Mouse (Mus musculus) midbrain, embryonic 13.5 days (tissue): ENCODE measurements at regions not wholly inside any gene's neighbourhood (a gene's known extent, or its start where the extent isn't known, plus 50 kb on each side); places are given as distances from the start of the nearest gene placed in this dataset.

ENCODE experiments used
- ATAC-seq: fragments of 200-750 bp; cut with Nextera tagmentation; 2 replicates; pipeline ENCODE4 v1.8.0; 2017; ENCODE audit warnings: mild to moderate bottlenecking, moderate TSS enrichment, moderate library complexity
- H3K27ac ChIP-seq: fragments of 300-500 bp; sonication (generic); 2 replicates; pipeline ENCODE4 v1.5.1; 2015; ENCODE audit warnings: inconsistent platforms, mild to moderate bottlenecking, moderate library complexity
- H3K27me3 ChIP-seq: fragments of 300-500 bp; sonication (generic); 2 replicates; pipeline ENCODE4 v1.6.1; 2015; ENCODE audit warnings: mild to moderate bottlenecking, inconsistent platforms
- H3K36me3 ChIP-seq: fragments of 300-500 bp; sonication (generic); 2 replicates; pipeline ENCODE4 v1.6.1; 2015; ENCODE audit warnings: mild to moderate bottlenecking, inconsistent platforms
- H3K4me1 ChIP-seq: fragments of 300-500 bp; sonication (generic); replicated peaks from 2 replicates; pipeline ENCODE4 v1.6.1; 2015; ENCODE audit warnings: inconsistent platforms
- H3K4me2 ChIP-seq: fragments of 300-500 bp; sonication (generic); replicated peaks from 2 replicates; pipeline ENCODE4 v1.6.1; 2015; ENCODE audit warnings: moderate library complexity, mild to moderate bottlenecking, inconsistent platforms
- H3K4me3 ChIP-seq: fragments of 300-500 bp; sonication (generic); replicated peaks from 2 replicates; pipeline ENCODE4 v1.5.1; 2015; ENCODE audit warnings: mild to moderate bottlenecking, inconsistent platforms
- H3K9ac ChIP-seq: fragments of 300-500 bp; sonication (generic); replicated peaks from 2 replicates; pipeline ENCODE4 v1.6.1; 2015; ENCODE audit warnings: mild to moderate bottlenecking, inconsistent platforms
- H3K9me3 ChIP-seq: fragments of 300-500 bp; sonication (generic); 2 replicates; pipeline ENCODE4 v1.6.1; 2016; ENCODE audit warnings: mild to moderate bottlenecking, inconsistent platforms
- WGBS: fragments of 180-500 bp; shearing (Covaris S2); methylation state at CpG from one replicate; pipeline ENCODE4 v1.1.7; 2015; 5-methylcytosine and 5-hydroxymethylcytosine counted together

- Histone ChIP-seq H3K4me2 (no peak overlapping the region), H3K27ac (no peak overlapping the region), H3K9me3 (0 out of 2 replicates have a peak, but pooled peaks cover 2% of the 10 kb centered on the region), H3K9ac (no peak overlapping the region), H3K4me1 (no peaks in the 10 kb centered on the region), H3K27me3 (no peaks in the 10 kb centered on the region), H3K4me3 (no peak overlapping the region), H3K36me3 (no peaks in the 10 kb centered on the region)
- ATAC-seq: no peak
- WGBS: 86% methylated on average over 3 of the region's 3 CpGs
These were observed 116.2 kb downstream of the Rpl36a-ps1 start for GRCm38 (mm10) chr14:98877956-98878355.

- H3K36me3 ChIP-seq: no peaks in the 10 kb centered on the region
- H3K4me2 ChIP-seq: no peak overlapping the region
- no peaks in the 10 kb centered on the region for H3K4me1 ChIP-seq
- H3K9me3 ChIP-seq: no peaks in the 10 kb centered on the region
- H3K27me3 ChIP-seq: no peaks in the 10 kb centered on the region
- H3K27ac ChIP-seq: no peak overlapping the region
- ATAC-seq: no peak
- H3K4me3 ChIP-seq: no peak overlapping the region
- 83% methylated on average over 9 of the region's 9 CpGs for WGBS
- H3K9ac ChIP-seq: no peak overlapping the region
These were observed 120.7 kb downstream of the Rpl36a-ps1 start for GRCm38 (mm10) chr14:98873446-98873845.

- Histone ChIP-seq H3K9me3 (no peaks in the 10 kb centered on the region), H3K4me1 (0 out of 2 replicates have a peak, but pooled peaks cover 2% of the 10 kb centered on the region), H3K4me3 (no peak overlapping the region), H3K4me2 (no peak overlapping the region), H3K27ac (no peak overlapping the region), H3K9ac (no peak overlapping the region), H3K36me3 (no peaks in the 10 kb centered on the region), H3K27me3 (no peaks in the 10 kb centered on the region)
- no peak for ATAC-seq
- WGBS: 88% methylated on average over 6 of the region's 6 CpGs
These were observed 124.2 kb downstream of the Rpl36a-ps1 start for GRCm38 (mm10) chr14:98869888-98870287.

- no peak overlapping the region for H3K9ac ChIP-seq
- H3K4me2 ChIP-seq: no peak overlapping the region
- H3K27me3 ChIP-seq: peaks cover 3% of the 10 kb centered on the region; the same call in 1 of the 2 replicates
- H3K36me3 ChIP-seq: no peaks in the 10 kb centered on the region
- H3K9me3 ChIP-seq: no peaks in the 10 kb centered on the region
- peaks cover 5% of the 10 kb centered on the region; the same call in 1 of the 2 replicates for H3K4me1 ChIP-seq
- no peak overlapping the region for H3K4me3 ChIP-seq
- no peak for ATAC-seq
- H3K27ac ChIP-seq: no peak overlapping the region
These were observed 127.2 kb downstream of the Rpl36a-ps1 start for GRCm38 (mm10) chr14:98866880-98867279.

- WGBS: 86% methylated on average over 6 of the region's 6 CpGs
These were observed 130.1 kb downstream of the Rpl36a-ps1 start for GRCm38 (mm10) chr14:98864001-98864400.

GRCm38 (mm10) chr14:98863598-98863997 lies 130.5 kb downstream of the Rpl36a-ps1 start:
- no peak overlapping the region for H3K4me2 ChIP-seq
- H3K4me3 ChIP-seq: no peak overlapping the region
- H3K36me3 ChIP-seq: no peaks in the 10 kb centered on the region
- peaks cover 8% of the 10 kb centered on the region; the same call in 1 of the 2 replicates for H3K27me3 ChIP-seq
- H3K4me1 ChIP-seq: peaks cover 7% of the 10 kb centered on the region; the same call in 1 of the 2 replicates
- H3K9me3 ChIP-seq: no peaks in the 10 kb centered on the region
- H3K9ac ChIP-seq: no peak overlapping the region
- ATAC-seq: no peak
- H3K27ac ChIP-seq: no peak overlapping the region
- 86% methylated on average over 11 of the region's 11 CpGs for WGBS

More at GRCm38 (mm10) chr14:98864001-98864400, 130.1 kb downstream of the Rpl36a-ps1 start:
- no peak for ATAC-seq
- Histone ChIP-seq H3K4me3 (no peak overlapping the region), H3K27me3 (peaks cover 4% of the 10 kb centered on the region; the same call in 1 of the 2 replicates), H3K27ac (no peak overlapping the region), H3K4me1 (peaks cover 7% of the 10 kb centered on the region; the same call in 1 of the 2 replicates), H3K9me3 (no peaks in the 10 kb centered on the region), H3K9ac (no peak overlapping the region), H3K4me2 (no peak overlapping the region), H3K36me3 (no peaks in the 10 kb centered on the region)

GRCm38 (mm10) chr14:98862095-98862735 lies 131.9 kb downstream of the Rpl36a-ps1 start:
- Histone ChIP-seq H3K4me1 (peaks cover 7% of the 10 kb centered on the region; the same call in 1 of the 2 replicates), H3K4me2 (no peak overlapping the region), H3K9me3 (no peaks in the 10 kb centered on the region), H3K9ac (no peak overlapping the region), H3K4me3 (no peak overlapping the region), H3K27ac (no peak overlapping the region), H3K27me3 (peaks cover 13% of the 10 kb centered on the region), H3K36me3 (no peaks in the 10 kb centered on the region)
- WGBS: 31% methylated on average over 5 of the region's 5 CpGs
- ATAC-seq: peak; percentile 88

- WGBS: 87% methylated on average over 7 of the region's 7 CpGs
- H3K27me3 ChIP-seq: peaks cover 10% of the 10 kb centered on the region; the same call in 1 of the 2 replicates
- no peak overlapping the region for H3K27ac ChIP-seq
- no peaks in the 10 kb centered on the region for H3K9me3 ChIP-seq
- ATAC-seq: no peak
- H3K4me3 ChIP-seq: no peak overlapping the region
- no peaks in the 10 kb centered on the region for H3K36me3 ChIP-seq
- peaks cover 5% of the 10 kb centered on the region; the same call in 1 of the 2 replicates for H3K4me1 ChIP-seq
- H3K9ac ChIP-seq: no peak overlapping the region
- no peak overlapping the region for H3K4me2 ChIP-seq
These were observed 135.3 kb downstream of the Rpl36a-ps1 start for GRCm38 (mm10) chr14:98858801-98859200.

GRCm38 (mm10) chr14:98848500-98848899 lies 145.6 kb downstream of the Rpl36a-ps1 start:
- Histone ChIP-seq H3K27ac (no peak overlapping the region), H3K9me3 (no peaks in the 10 kb centered on the region), H3K4me1 (no peaks in the 10 kb centered on the region), H3K36me3 (no peaks in the 10 kb centered on the region), H3K4me3 (no peak overlapping the region), H3K27me3 (no peaks in the 10 kb centered on the region), H3K9ac (no peak overlapping the region), H3K4me2 (no peak overlapping the region)
- WGBS: 79% methylated on average over 1 of the region's 1 CpGs
- no peak for ATAC-seq

- Histone ChIP-seq H3K4me1 (no peaks in the 10 kb centered on the region), H3K27me3 (no peaks in the 10 kb centered on the region), H3K4me3 (no peak overlapping the region), H3K36me3 (no peaks in the 10 kb centered on the region), H3K9me3 (no peaks in the 10 kb centered on the region), H3K27ac (no peak overlapping the region), H3K4me2 (no peak overlapping the region), H3K9ac (no peak overlapping the region)
- ATAC-seq: no peak
- WGBS: 88% methylated on average over 2 of the region's 2 CpGs
These were observed 149.9 kb downstream of the Rpl36a-ps1 start for GRCm38 (mm10) chr14:98844221-98844620.

GRCm38 (mm10) chr14:98834316-98834715 lies 159.8 kb downstream of the Rpl36a-ps1 start:
- no peak overlapping the region for H3K4me3 ChIP-seq
- no peaks in the 10 kb centered on the region for H3K27me3 ChIP-seq
- no peak overlapping the region for H3K4me2 ChIP-seq
- no peak overlapping the region for H3K27ac ChIP-seq
- no peaks in the 10 kb centered on the region for H3K9me3 ChIP-seq
- peaks cover 12% of the 10 kb centered on the region; the same call in 1 of the 2 replicates for H3K4me1 ChIP-seq
- H3K36me3 ChIP-seq: no peaks in the 10 kb centered on the region
- whole genome bisulfite sequencing: 88% methylated on average over 5 of the region's 5 CpGs
- no peak overlapping the region for H3K9ac ChIP-seq
- ATAC-seq: no peak

GRCm38 (mm10) chr14:98833230-98833999 lies 160.7 kb downstream of the Rpl36a-ps1 start:
- WGBS: 62% methylated on average over 13 of the region's 13 CpGs
- ATAC-seq: peak; percentile 57
- H3K9me3 ChIP-seq: no peaks in the 10 kb centered on the region
- H3K4me3 ChIP-seq: no peak overlapping the region
- no peak overlapping the region for H3K9ac ChIP-seq
- H3K4me1 ChIP-seq: peaks cover 12% of the 10 kb centered on the region; the same call in 1 of the 2 replicates
- no peak overlapping the region for H3K4me2 ChIP-seq
- H3K27ac ChIP-seq: no peak overlapping the region
- H3K36me3 ChIP-seq: no peaks in the 10 kb centered on the region
- no peaks in the 10 kb centered on the region for H3K27me3 ChIP-seq
